Mouse (Mus musculus) midbrain, postnatal 0 days (tissue): ENCODE results near the gene Exd1. TPM values are rescaled to one million over a fixed set of nuclear protein-coding genes. Genes with fewer than 3 reads are reported as not detected.

ENCODE experiments used
- ATAC-seq: fragments of 200-750 bp; cut with Nextera tagmentation; 2 replicates; pipeline ENCODE4 v1.8.0; 2017; ENCODE audit warnings: moderate number of reproducible peaks, mild to moderate bottlenecking, moderate TSS enrichment, moderate library complexity; ENCODE audit not compliant: low FRiP score
- DNase-seq: peaks from one replicate; pipeline ENCODE4 v3.0.0-alpha.2; 2015; ENCODE audit warnings: low spot score
- H3K27ac ChIP-seq: fragments of 300-500 bp; sonication (generic); 2 replicates; pipeline ENCODE4 v1.5.1; 2014; ENCODE audit warnings: low read depth, mild to moderate bottlenecking, low read length, mixed read lengths
- H3K27me3 ChIP-seq: fragments of 300-500 bp; sonication (generic); 2 replicates; pipeline ENCODE4 v1.6.1; 2014; ENCODE audit warnings: low read length, control low read depth, mixed read lengths; ENCODE audit not compliant: insufficient read depth
- H3K36me3 ChIP-seq: fragments of 300-500 bp; sonication (generic); 2 replicates; pipeline ENCODE4 v1.6.1; 2014; ENCODE audit warnings: low read length, control low read depth, mixed read lengths; ENCODE audit not compliant: insufficient read depth
- H3K4me1 ChIP-seq: fragments of 300-500 bp; sonication (generic); 2 replicates; pipeline ENCODE4 v1.6.1; 2014; ENCODE audit warnings: mild to moderate bottlenecking, control low read depth, antibody characterized with exemption, low read length, mixed read lengths; ENCODE audit not compliant: insufficient read depth
- H3K4me2 ChIP-seq: fragments of 300-500 bp; sonication (generic); 2 replicates; pipeline ENCODE4 v1.6.1; 2014; ENCODE audit warnings: low read depth, mild to moderate bottlenecking, low read length, mixed read lengths; ENCODE audit not compliant: poor library complexity, severe bottlenecking
- H3K4me3 ChIP-seq: fragments of 300-500 bp; sonication (generic); 2 replicates; pipeline ENCODE4 v1.5.1; 2014; ENCODE audit warnings: low read depth, mild to moderate bottlenecking, low read length, moderate library complexity
- H3K9ac ChIP-seq: fragments of 300-500 bp; sonication (generic); replicated peaks from 2 replicates; pipeline ENCODE4 v1.6.1; 2014; ENCODE audit warnings: mild to moderate bottlenecking, low read length, moderate library complexity, mixed read lengths; ENCODE audit not compliant: poor library complexity, severe bottlenecking
- H3K9me3 ChIP-seq: fragments of 300-500 bp; sonication (generic); 2 replicates; pipeline ENCODE4 v1.6.1; 2016; ENCODE audit warnings: low read length, control low read depth
- CTCF ChIP-seq: IDR thresholded peaks from 2 replicates; pipeline ENCODE4 v1.5.1; 2016; ENCODE audit warnings: antibody characterized with exemption, mild to moderate bottlenecking
- WGBS: fragments of 180-500 bp; shearing (Covaris S2); extraction: QIAGEN DNeasy Blood & Tissue Kit; methylation state at CpG from one replicate; pipeline ENCODE4 v1.1.7; 2014; 5-methylcytosine and 5-hydroxymethylcytosine counted together
- polyA plus RNA-seq: library from polyadenylated mRNA; unstranded; fragments of >200 nt; fragmentation: Nextera tagmentation; extraction: Ambion mirVana; gene quantifications from 2 replicates; pipeline ENCODE4 v1.2.1, GENCODE M21; 2015
- total RNA-seq: library from RNA; depleted of rRNA; stranded (reverse); fragments of >200 nt; gene quantifications from 2 replicates; pipeline ENCODE4 v1.2.3, GENCODE M21; 2014

Exd1 gene
- total and polyA plus RNA-seq, 2 experiments from 2014 or later: 0.84 to 0.93 TPM

- ATAC-seq (no peak), DNase-seq (no peak)
- Histone ChIP-seq H3K4me2 (no peak overlapping the region), H3K36me3 (no peaks in the 10 kb centered on the region), H3K9ac (no peak overlapping the region), H3K4me1 (no peaks in the 10 kb centered on the region), H3K9me3 (no peaks in the 10 kb centered on the region), H3K27me3 (no peaks in the 10 kb centered on the region), H3K27ac (no peak overlapping the region), H3K4me3 (no peak overlapping the region)
- no peak for TF ChIP-seq CTCF
- WGBS: 48% methylated on average over 4 of the region's 4 CpGs
Measured at GRCm38 (mm10) chr2:119525422-119525821, 22.0 kb downstream of the Exd1 start.

GRCm38 (mm10) chr2:119523836-119524235 is 23.6 kb downstream of the Exd1 start:
- WGBS: 78% methylated on average over 4 of the region's 4 CpGs
- no peaks in the 10 kb centered on the region for H3K4me1 ChIP-seq
- H3K36me3 ChIP-seq: no peaks in the 10 kb centered on the region
- no peak overlapping the region for H3K9ac ChIP-seq
- DNase-seq (no peak), ATAC-seq (no peak)
- no peak overlapping the region for H3K27ac ChIP-seq
- H3K27me3 ChIP-seq: no peaks in the 10 kb centered on the region
- H3K9me3 ChIP-seq: no peaks in the 10 kb centered on the region
- H3K4me2 ChIP-seq: no peak overlapping the region
- no peak overlapping the region for H3K4me3 ChIP-seq
- no peak for TF ChIP-seq CTCF

- no peaks in the 10 kb centered on the region for H3K36me3 ChIP-seq
- WGBS: 70% methylated on average over 7 of the region's 7 CpGs
Measured at GRCm38 (mm10) chr2:119520550-119520949, 26.9 kb downstream of the Exd1 start.

GRCm38 (mm10) chr2:119516811-119517210 is 30.6 kb downstream of the Exd1 start:
- Histone ChIP-seq H3K36me3 (no peaks in the 10 kb centered on the region), H3K27me3 (no peaks in the 10 kb centered on the region), H3K9me3 (no peaks in the 10 kb centered on the region), H3K9ac (no peak overlapping the region), H3K4me2 (no peak overlapping the region), H3K4me3 (no peak overlapping the region), H3K4me1 (no peaks in the 10 kb centered on the region), H3K27ac (no peak overlapping the region)
- ATAC-seq (no peak), DNase-seq (no peak)
- 56% methylated on average over 5 of the region's 5 CpGs for WGBS
- no peak for TF ChIP-seq CTCF

More at GRCm38 (mm10) chr2:119520550-119520949, 26.9 kb downstream of the Exd1 start:
- Histone ChIP-seq H3K27ac (no peak overlapping the region), H3K27me3 (no peaks in the 10 kb centered on the region), H3K9me3 (no peaks in the 10 kb centered on the region), H3K4me2 (no peak overlapping the region), H3K9ac (no peak overlapping the region), H3K4me1 (no peaks in the 10 kb centered on the region), H3K4me3 (no peak overlapping the region)
- peak; percentile 54 for TF ChIP-seq CTCF
- ATAC-seq: no peak
- peak; percentile 49 for DNase-seq

GRCm38 (mm10) chr2:119514026-119514522 is 33.4 kb downstream of the Exd1 start:
- Histone ChIP-seq H3K27me3 (no peaks in the 10 kb centered on the region), H3K4me2 (no peak overlapping the region), H3K9me3 (no peaks in the 10 kb centered on the region), H3K36me3 (no peaks in the 10 kb centered on the region), H3K4me1 (no peaks in the 10 kb centered on the region), H3K4me3 (no peak overlapping the region), H3K9ac (no peak overlapping the region), H3K27ac (no peak overlapping the region)
- WGBS: 86% methylated on average over 3 of the region's 3 CpGs
- TF ChIP-seq CTCF: no peak
- ATAC-seq: no peak
- DNase-seq: no peak

GRCm38 (mm10) chr2:119512292-119512691 is 35.1 kb downstream of the Exd1 start:
- no peak for ATAC-seq
- Histone ChIP-seq H3K27me3 (no peaks in the 10 kb centered on the region), H3K36me3 (no peaks in the 10 kb centered on the region), H3K9ac (no peak overlapping the region), H3K27ac (no peak overlapping the region), H3K4me1 (no peaks in the 10 kb centered on the region), H3K4me2 (no peak overlapping the region), H3K4me3 (no peak overlapping the region), H3K9me3 (no peaks in the 10 kb centered on the region)
- WGBS: 88% methylated on average over 3 of the region's 3 CpGs
- TF ChIP-seq CTCF: peak; percentile 5; the same call in 1 of the 2 replicates
- DNase-seq: no peak
